Comparison of ENCODE assay signal across 8 mouse cellular contexts in genomic region chr3:127257279-127257925, GRCm38 (mm10).
A peak's percentile ranks its signal among the peaks of the same experiment; 100 is the strongest.
DNase-seq lines count a peak whose midpoint lies in the region; ATAC-seq lines count a peak whose summit lies in the region.

No protein-coding gene starts in this region.

- WGBS in hindbrain, embryonic 16.5 days, result 1% methylated on average over 13 of the region's 13 CpGs

- peak overlapping the region; percentile 76 for H3K4me2 ChIP-seq in hindbrain, embryonic 16.5 days (ENCODE audit: low read length)

- DNase-seq in Muller cell, postnatal 12 days (ENCODE audit: inconsistent ontology term), result peak; percentile 97
- DNase-seq in cerebellum, postnatal 14 days, result peak; percentile 67 to 72
- DNase-seq in gastrocnemius, adult 8-10 months (ENCODE audit: low spot score in 2 of 2), result peak; percentile 18 to 21
- peak; percentile 30 for DNase-seq in left cerebral cortex, adult 11 months (ENCODE audit: low spot score)
- peak; percentile 52 for DNase-seq in lung, postnatal 25 days (ENCODE audit: low spot score)
- DNase-seq in right cerebral cortex, postnatal 25 days, result peak; percentile 31
- DNase-seq in B cell, adult 2 months, result no peak

- ATAC-seq in hindbrain, embryonic 16.5 days, result peak; percentile 80

- no peaks in the 10 kb centered on the region for H3K36me3 ChIP-seq in hindbrain, embryonic 16.5 days (ENCODE audit: control insufficient read depth, insufficient read depth, low read length)

- H3K4me1 ChIP-seq in hindbrain, embryonic 16.5 days (ENCODE audit: control insufficient read depth, insufficient read depth, low read depth, low read length), result peaks cover 6% of the 10 kb centered on the region

- H3K9ac ChIP-seq in hindbrain, embryonic 16.5 days (ENCODE audit: low read depth, low read length), result peak overlapping the region; percentile 54

- no peaks in the 10 kb centered on the region for H3K9me3 ChIP-seq in hindbrain, embryonic 16.5 days (ENCODE audit: control insufficient read depth, low read length)

- peak overlapping the region; percentile 76 for H3K27ac ChIP-seq in hindbrain, embryonic 16.5 days (ENCODE audit: low read depth, low read length)

- H3K27me3 ChIP-seq in hindbrain, embryonic 16.5 days (replicated peaks; ENCODE audit: control insufficient read depth, insufficient read depth, low read length), result no peaks in the 10 kb centered on the region

- H3K4me3 ChIP-seq in hindbrain, embryonic 16.5 days (ENCODE audit: low read length), result peak overlapping the region; percentile 35

Comparison
In these comparisons a context has a peak if more than half of its experiments do, and no peak if none do; other contexts are left out.
1. DNase-seq: peak in Muller cell, postnatal 12 days (single experiment), cerebellum, postnatal 14 days (2 of 2), gastrocnemius, adult 8-10 months (2 of 2), left cerebral cortex, adult 11 months (single experiment), lung, postnatal 25 days (single experiment) and right cerebral cortex, postnatal 25 days (single experiment); none in B cell, adult 2 months (0 of 2).